Mouse (Mus musculus): Measurements from ENCODE around the gene Wnt2. TPM values are rescaled to one million over a fixed set of nuclear protein-coding genes. Genes with fewer than 3 reads are reported as not detected.

Gene Wnt2
- total and polyA plus RNA-seq, 3 experiments: 0.73 to 0.86 (median 0.86) TPM

DNA sequence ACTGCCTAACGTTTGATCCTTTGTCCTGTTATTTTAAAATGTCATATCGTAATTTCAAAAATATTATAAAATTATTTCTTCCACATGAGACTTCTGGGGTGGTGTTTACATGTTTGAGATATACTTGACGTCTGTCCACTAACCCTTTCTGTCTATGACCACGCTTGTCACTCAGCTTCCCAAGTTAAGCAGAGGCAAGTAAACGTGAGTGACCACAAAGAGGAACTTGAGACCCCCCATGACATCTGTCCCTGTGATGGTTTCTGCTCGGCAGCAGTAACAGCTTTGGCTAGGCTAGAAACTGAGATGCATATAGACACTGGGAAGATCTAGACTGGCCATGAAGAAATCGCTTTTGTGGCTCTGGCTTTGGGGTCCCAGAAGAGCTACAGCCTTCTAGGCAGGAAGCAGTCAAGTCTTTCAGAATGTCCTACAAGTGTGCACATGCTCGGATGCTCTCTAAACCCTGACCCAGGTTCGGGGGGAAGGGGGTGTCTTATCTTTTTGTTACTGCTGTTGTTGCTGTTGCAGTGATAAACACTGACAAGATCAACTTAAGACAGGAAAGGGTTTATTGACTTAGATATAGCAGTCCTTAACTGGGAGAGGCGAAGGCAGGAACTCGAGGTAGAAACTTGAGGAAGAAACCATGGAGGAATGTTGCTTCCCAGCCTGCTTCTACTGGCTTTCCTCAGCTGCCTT is 83.1 kb downstream of the Wnt2 start:
- H3K27me3 ChIP-seq (ENCODE audit: control insufficient read depth, insufficient read depth, low read length): peaks cover 1% of the 10 kb centered on the region; the same call in 1 of the 2 replicates
- no peaks in the 10 kb centered on the region for H3K36me3 ChIP-seq (ENCODE audit: control insufficient read depth, insufficient read depth, low read length)
- intact Hi-C loops (cut with DNase I): no loop called here
- no peak for DNase-seq
- no peaks in the 10 kb centered on the region for H3K4me1 ChIP-seq (ENCODE audit: control insufficient read depth, insufficient read depth, low read length)
- no peak for TF ChIP-seq POLR2A (IDR thresholded peaks at IDR 0.05; ENCODE audit: insufficient read depth, low read depth, low read length)
- no peak overlapping the region for H3K4me3 ChIP-seq
- no peak overlapping the region for H3K9ac ChIP-seq (ENCODE audit: low read depth, low read length)
- H3K27ac ChIP-seq: no peak overlapping the region
- no peaks in the 10 kb centered on the region for H3K79me2 ChIP-seq (replicated peaks; ENCODE audit: control insufficient read depth, insufficient read depth, low read length)
- WGBS: 44% methylated on average over 11 of the region's 11 CpGs

DNA sequence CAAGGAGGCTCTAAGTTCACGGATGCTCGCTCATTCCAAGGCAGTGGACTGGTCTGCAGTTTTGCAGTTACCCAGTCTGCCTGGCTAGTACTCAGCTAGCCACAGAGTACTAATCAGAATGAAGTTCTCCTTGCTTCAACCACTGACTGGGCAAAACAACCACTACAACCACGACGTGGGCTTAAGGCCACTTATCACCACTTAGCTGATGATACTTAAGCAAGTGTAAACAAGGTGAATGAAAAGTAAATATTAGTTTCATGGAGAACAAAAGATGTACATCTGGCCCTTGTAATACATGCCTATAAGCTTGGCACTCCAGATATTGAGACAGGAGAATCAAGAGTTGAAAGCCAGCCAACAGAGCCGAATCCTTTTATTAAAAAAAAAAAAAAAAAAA is 83.9 kb downstream of the Wnt2 start:
- no peak for DNase-seq
- Histone ChIP-seq H3K27ac (no peak overlapping the region), H3K27me3 (ENCODE audit: control insufficient read depth, insufficient read depth, low read length) (peaks cover 1% of the 10 kb centered on the region; the same call in 1 of the 2 replicates), H3K79me2 (replicated peaks; ENCODE audit: control insufficient read depth, insufficient read depth, low read length) (no peaks in the 10 kb centered on the region), H3K9ac (ENCODE audit: low read depth, low read length) (no peak overlapping the region), H3K36me3 (ENCODE audit: control insufficient read depth, insufficient read depth, low read length) (no peaks in the 10 kb centered on the region), H3K4me3 (no peak overlapping the region), H3K4me1 (ENCODE audit: control insufficient read depth, insufficient read depth, low read length) (no peaks in the 10 kb centered on the region)
- intact Hi-C loops (cut with DNase I): no loop called here
- 45% methylated on average over 5 of the region's 5 CpGs for WGBS
- TF ChIP-seq POLR2A (IDR thresholded peaks at IDR 0.05; ENCODE audit: insufficient read depth, low read depth, low read length) (no peak), CTCF (IDR thresholded peaks at IDR 0.05) (no peak), EP300 (IDR thresholded peaks at IDR 0.05; ENCODE audit: insufficient read depth, low read depth, low read length) (no peak)

- H3K79me2 ChIP-seq (replicated peaks; ENCODE audit: control insufficient read depth, insufficient read depth, low read length): no peaks in the 10 kb centered on the region
- TF ChIP-seq EP300 (IDR thresholded peaks at IDR 0.05; ENCODE audit: insufficient read depth, low read depth, low read length) (no peak), POLR2A (IDR thresholded peaks at IDR 0.05; ENCODE audit: insufficient read depth, low read depth, low read length) (no peak), CTCF (IDR thresholded peaks at IDR 0.05) (no peak)
- no peaks in the 10 kb centered on the region; the same call in 1 of the 2 replicates for H3K36me3 ChIP-seq (ENCODE audit: control insufficient read depth, insufficient read depth, low read length)
- intact Hi-C loops (cut with DNase I): no loop called here
- no peak for DNase-seq
- H3K4me1 ChIP-seq (ENCODE audit: control insufficient read depth, insufficient read depth, low read length): no peaks in the 10 kb centered on the region
- H3K27me3 ChIP-seq (ENCODE audit: control insufficient read depth, insufficient read depth, low read length): no peaks in the 10 kb centered on the region
- no peak overlapping the region for H3K9ac ChIP-seq (ENCODE audit: low read depth, low read length)
- H3K4me3 ChIP-seq: no peak overlapping the region
- WGBS: 52% methylated on average over 9 of the region's 9 CpGs
- no peak overlapping the region for H3K27ac ChIP-seq
Observed at GRCm38 (mm10) chr6:17943877-17944617, 86.3 kb downstream of the Wnt2 start.

GRCm38 (mm10) chr6:17942344-17942743 is 88.0 kb downstream of the Wnt2 start:
- intact Hi-C loops (cut with DNase I): no loop called here
- 44% methylated on average over 7 of the region's 7 CpGs for WGBS

DNA sequence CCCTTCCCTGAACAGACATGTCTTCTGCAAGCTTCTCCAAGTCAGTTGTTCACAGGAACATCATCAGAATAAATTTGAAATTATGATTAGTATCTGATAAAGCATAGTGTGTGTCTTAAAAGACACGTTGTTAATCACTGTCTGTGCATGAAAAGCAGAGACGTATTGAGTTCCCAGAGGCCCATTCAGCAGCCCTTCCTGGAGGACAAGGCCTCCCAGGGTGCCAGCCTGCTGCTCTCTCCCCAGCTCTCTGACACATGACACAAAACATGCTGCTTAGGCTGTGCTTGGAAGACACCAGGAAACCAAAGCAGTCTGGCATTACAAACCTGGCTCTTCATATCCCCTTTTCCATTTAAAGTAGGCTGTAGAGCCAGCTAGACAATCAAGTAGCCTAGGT is 88.5 kb downstream of the Wnt2 start:
- Histone ChIP-seq H3K27ac (no peak overlapping the region), H3K36me3 (ENCODE audit: control insufficient read depth, insufficient read depth, low read length) (no peaks in the 10 kb centered on the region; the same call in 1 of the 2 replicates), H3K4me1 (ENCODE audit: control insufficient read depth, insufficient read depth, low read length) (no peaks in the 10 kb centered on the region), H3K27me3 (ENCODE audit: control insufficient read depth, insufficient read depth, low read length) (no peaks in the 10 kb centered on the region), H3K79me2 (replicated peaks; ENCODE audit: control insufficient read depth, insufficient read depth, low read length) (no peaks in the 10 kb centered on the region), H3K9ac (ENCODE audit: low read depth, low read length) (no peak overlapping the region), H3K4me3 (no peak overlapping the region)
- no peak for DNase-seq
- intact Hi-C loops (cut with DNase I): no loop called here
- TF ChIP-seq CTCF (IDR thresholded peaks at IDR 0.05) (no peak), EP300 (IDR thresholded peaks at IDR 0.05; ENCODE audit: insufficient read depth, low read depth, low read length) (no peak), POLR2A (IDR thresholded peaks at IDR 0.05; ENCODE audit: insufficient read depth, low read depth, low read length) (no peak)
- WGBS: 34% methylated on average over 2 of the region's 2 CpGs

More at GRCm38 (mm10) chr6:17942344-17942743, 88.0 kb downstream of the Wnt2 start:
- Histone ChIP-seq H3K9ac (ENCODE audit: low read depth, low read length) (no peak overlapping the region), H3K27ac (no peak overlapping the region), H3K27me3 (ENCODE audit: control insufficient read depth, insufficient read depth, low read length) (no peaks in the 10 kb centered on the region), H3K36me3 (ENCODE audit: control insufficient read depth, insufficient read depth, low read length) (no peaks in the 10 kb centered on the region; the same call in 1 of the 2 replicates), H3K4me3 (no peak overlapping the region), H3K79me2 (replicated peaks; ENCODE audit: control insufficient read depth, insufficient read depth, low read length) (no peaks in the 10 kb centered on the region), H3K4me1 (ENCODE audit: control insufficient read depth, insufficient read depth, low read length) (no peaks in the 10 kb centered on the region)
- TF ChIP-seq CTCF (IDR thresholded peaks at IDR 0.05) (no peak), POLR2A (IDR thresholded peaks at IDR 0.05; ENCODE audit: insufficient read depth, low read depth, low read length) (no peak), EP300 (IDR thresholded peaks at IDR 0.05; ENCODE audit: insufficient read depth, low read depth, low read length) (no peak)
- no peak for DNase-seq

Other genes starting within 250 kb of the Wnt2 start
- not detected for gene Asz1, start 78.5 kb upstream of the Wnt2 start, total RNA-seq (2021)
- gene Asz1, start 78.5 kb upstream of the Wnt2 start, polyA plus RNA-seq (2012; rRNA removed): not detected in 2 replicates
- under 1 TPM; 0.27 to 0.37 TPM for gene Cftr, start 140.1 kb upstream of the Wnt2 start, total RNA-seq (2021)
- 0.04 and 0.09 TPM in 2 replicates for gene Cftr, start 140.1 kb upstream of the Wnt2 start, polyA plus RNA-seq (2012; rRNA removed)

Measured in heart, adult 2 months (tissue).